Mouse (Mus musculus): ENCODE results near the gene Fam174a.

The Fam174a gene

DNA sequence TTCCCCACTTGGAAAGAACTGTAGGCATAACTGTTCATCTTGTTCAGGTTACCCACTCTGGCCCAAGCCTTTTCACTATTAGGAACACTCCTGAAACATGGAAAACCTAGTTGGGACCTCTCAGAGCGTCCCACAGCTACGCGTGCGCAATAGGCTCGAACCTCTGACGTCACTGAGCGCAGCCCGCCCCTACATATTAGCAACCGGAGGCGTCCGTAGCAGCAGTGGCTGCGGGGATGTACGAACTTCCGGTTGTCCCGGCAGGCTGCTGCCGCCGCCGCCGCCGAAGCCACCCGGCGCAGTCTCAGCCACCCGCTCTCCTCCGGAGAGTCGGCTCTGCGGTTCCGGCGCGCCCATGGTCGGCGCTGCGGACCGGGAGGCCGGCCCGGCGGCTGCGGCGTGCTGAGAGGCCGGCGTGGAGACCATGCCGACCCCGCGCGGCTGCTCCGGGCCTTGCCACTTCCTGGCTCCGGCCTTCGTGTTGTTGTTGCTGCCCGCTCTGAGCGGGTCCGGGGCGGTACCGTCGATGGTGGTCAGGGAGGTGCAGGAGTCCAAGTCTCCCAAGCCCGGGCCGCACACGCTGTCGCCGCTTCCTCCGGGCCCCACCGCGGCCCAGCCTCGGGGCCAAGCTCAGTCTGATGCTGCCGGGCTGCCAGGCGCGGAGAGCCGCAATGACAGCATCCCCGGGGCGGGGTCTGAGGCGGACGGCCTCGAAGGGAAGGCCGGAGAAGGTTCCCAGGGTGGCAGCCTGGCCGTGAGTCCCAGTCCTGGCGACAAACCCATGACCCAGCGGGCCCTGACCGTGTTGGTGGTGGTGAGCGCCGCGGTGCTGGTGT, at the start of gene Fam174a:
Fam174a (plus strand) TSS at position 231 of the 836 bp plus-strand sequence.
- DNase-seq (ENCODE audit: low spot score in 2 of 2): peak; percentile 94 to 95

DNA sequence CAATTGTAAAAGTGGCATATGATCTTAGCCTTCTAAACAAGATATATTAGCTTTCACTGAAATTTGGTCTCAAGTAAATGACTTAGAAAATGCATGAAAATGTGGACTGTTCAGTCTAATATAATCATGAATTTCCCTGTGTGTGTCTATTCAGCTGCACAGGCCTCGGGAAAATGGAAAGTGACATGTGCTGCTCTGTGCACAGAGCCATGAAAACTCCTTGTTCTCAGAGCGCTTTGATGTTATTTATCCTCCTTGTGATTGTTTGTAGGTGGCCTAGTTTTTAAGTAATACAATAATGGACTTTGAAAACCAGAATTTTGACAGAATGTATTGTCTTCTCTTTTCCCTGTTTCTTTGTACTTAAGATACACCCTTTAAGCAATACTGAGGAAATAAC, 49.6 kb upstream of the Fam174a start:
- DNase-seq (ENCODE audit: low spot score in 2 of 2): no peak

DNA sequence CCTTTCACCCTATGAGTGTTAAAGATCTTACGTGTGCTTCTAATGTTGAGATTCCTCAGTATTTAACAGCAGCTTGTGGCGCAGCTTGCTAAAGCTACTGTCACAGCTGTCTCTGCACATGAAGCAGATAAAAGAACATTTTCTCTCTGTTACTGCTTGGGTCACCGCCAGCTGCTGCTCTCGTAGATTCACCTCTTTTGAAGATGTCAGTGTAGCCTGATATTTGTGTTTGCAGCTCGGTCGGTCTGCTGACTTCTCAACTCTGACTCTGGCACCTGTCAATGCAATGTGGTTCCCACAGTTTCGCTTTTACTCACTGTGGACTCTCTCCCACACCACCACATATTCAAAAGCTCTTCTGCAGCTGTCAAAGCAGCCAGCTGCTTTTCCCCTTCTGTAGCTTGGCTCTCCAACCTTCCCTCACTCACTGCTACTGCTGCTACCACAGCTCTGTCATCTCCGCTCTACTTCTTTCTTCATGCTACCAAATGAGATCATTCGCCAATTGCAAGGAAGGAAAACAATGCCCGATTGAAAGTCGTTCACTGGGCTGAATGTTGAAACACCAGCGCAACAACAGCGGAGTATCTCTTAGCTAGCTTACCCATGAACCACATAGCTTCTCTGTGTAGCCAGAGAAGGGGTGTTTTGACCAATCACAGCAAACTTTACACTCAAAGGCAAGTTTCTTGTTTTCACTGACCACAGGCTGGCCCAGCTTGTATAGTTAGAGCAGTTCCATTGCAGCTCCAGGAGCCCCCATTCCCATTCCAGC, 45.3 kb upstream of the Fam174a start:
- DNase-seq (ENCODE audit: low spot score in 2 of 2): peak; percentile 3 to 13

DNA sequence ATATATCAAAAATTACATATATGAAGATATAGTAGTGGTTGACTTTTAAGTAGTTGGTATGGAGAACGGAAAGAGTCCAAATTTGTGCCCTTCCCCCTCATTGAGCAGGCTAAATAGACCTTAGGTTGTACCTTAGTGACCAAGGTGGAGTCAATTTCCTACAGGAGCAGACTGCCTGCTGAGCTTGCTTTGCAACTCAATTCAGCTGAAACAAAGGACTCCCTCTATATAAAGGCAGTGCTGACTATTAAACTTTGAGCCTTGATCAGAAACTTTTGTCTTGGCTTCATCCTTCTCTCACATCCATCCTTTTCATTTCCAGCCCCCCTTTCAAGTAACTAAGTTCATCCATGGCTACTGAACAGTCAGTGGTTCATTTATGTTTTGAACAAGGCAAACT, 40.1 kb upstream of the Fam174a start:
- no peak for DNase-seq (ENCODE audit: low spot score in 2 of 2)

DNA sequence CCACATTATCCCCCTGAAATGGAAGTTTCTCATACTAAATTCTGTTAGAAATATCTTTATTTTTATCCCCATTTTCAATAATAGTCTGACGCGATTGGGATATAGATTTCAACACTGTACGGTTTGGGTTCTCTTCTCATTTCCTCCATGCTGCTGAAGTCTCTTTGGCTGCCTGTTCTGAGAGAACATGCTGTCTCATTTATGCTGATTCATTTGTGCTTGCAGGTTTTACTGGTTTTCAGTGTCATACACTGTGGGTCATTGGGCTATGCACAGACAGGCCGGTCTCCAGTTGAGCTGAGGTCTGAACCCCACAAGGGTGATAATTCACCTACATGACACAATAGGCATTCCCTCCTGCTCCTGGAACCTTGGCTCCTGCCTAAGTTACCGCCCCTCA, 5.1 kb upstream of the Fam174a start:
- DNase-seq (ENCODE audit: low spot score in 2 of 2): no peak

DNA sequence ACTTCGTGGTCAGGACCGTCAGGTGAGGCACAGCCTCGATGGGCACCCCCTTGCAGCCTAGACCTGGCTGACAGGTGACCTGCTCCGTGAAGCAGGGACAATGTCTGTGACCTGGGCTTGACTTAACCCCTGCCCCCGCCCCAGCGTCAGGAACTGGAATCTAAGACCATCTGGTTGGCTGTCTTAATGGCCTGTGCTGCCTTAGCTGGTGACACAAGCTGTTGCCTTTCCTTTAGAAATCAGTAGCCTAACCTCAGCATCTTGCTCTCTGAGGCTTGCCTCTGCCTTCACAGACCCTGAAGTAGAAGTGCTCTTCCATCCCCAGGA, 769 bp downstream of the Fam174a start:
- DNase-seq (ENCODE audit: low spot score in 2 of 2): peak in 1 of 2 experiments; percentile 39

DNA sequence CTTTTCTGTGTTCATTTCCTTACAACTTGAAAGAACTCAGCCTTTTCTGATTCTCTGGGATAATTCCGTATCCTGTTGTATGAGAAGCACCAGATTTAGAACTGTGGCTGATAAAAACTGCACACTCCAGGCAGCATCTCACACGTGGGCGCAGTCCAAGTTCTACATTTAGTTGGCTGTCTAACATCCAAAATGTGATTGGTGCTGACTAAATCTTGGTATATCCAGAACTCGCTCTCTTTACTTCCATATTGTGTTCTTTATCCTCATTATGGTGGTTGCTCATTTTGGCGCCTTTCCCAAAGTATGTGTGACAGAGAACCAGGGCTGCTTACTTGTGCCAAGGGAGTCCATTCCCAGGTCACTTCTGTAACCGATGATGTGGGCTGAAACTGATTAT, 2.6 kb downstream of the Fam174a start:
- DNase-seq (ENCODE audit: low spot score in 2 of 2): peak; percentile 57 to 59

DNA sequence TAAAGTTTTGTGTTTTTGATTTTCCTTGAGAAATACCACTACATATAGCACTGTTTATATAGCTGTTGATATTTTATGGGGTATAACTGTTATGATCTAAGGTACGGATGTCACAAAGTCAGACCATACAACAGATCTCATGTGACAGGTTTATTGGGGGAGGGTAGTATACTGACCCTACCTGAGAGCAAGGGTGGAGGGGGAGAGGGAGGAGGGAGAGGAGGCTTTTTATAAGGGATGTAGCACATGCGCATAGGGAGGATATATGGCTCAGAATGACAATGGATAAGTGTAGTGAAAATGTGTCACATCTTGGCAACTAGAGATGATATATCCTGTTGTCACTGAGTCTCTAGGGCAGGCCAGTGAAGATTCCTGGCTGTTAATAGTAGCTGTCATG, 8.8 kb downstream of the Fam174a start:
- DNase-seq (ENCODE audit: low spot score in 2 of 2): no peak

DNA sequence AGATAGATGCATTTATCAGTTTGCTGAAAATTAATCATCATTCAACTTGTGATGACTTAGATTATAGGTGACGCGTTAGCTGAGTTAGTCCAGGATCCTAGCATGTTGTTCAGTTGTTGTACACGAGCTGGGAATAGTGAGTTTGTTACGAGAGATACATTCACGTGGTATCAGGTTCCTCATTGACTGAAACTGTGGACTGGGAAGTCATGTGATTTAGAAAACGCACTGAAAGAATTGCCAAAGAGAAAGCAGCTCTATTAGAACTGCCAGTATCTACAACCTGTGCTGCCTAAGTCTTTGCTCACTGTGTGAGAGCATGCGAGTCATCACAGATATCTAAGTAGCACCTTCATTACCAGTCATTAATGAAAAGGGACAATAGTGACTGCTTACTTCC, 9.6 kb downstream of the Fam174a start:
- DNase-seq (ENCODE audit: low spot score in 2 of 2): no peak

DNA sequence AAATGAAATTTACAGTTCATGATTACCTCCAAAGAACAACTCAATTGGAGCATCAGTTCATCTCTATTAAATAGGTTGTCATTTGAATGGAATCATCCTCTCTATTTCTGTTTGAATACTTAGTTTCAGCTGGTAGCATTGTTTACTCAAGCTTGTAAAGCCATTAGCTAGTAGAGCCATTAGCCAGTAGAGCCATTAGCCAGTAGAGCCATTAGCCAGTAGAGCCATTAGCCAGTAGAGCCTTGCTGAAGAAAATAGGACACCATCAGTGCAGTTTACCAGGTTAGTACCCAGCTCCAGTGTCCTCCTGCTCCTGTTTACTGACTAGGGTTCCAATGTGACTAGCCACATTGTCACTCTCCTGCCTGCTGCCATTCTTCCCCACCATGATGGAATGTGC, 13.4 kb downstream of the Fam174a start:
- DNase-seq (ENCODE audit: low spot score in 2 of 2): no peak

DNA sequence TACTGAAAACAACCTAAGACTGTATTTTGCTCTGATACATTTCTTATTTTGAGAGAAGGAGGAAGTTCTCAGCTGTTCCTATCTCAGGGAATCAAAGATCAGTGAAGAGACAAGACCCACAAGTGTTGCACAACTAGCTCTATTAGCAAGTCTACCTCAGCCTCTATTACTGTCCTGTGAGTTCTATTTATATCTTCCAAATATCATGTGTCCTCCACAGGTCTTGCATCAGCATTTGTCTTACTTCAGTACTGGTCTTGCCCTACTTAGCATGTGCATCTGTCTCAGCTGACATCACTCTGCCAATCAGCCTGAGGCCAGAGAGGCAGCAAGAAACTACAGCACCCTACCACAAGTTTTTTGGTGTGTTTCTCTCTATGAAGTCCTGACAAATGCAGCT, 26.2 kb downstream of the Fam174a start:
- DNase-seq (ENCODE audit: low spot score in 2 of 2): no peak

DNA sequence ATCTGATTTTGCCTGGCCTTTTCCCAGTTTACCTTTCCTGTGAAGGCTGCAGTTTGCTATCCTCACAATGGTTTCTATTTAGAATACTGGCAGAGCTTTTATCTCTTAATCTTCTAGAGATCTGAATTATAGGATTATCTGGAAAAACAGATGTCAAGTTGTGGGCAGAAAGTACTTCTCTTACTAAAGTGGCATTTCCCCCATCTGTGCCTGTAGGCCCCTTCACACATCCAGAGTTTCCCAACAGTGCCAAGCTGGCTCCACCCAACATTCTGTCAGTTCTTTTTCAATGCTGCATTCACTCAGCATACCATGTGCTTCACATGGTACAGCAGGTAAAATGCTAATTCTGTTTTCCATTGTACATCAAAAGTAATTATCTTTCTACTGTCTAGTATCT, 28.8 kb downstream of the Fam174a start:
- DNase-seq (ENCODE audit: low spot score in 2 of 2): peak; percentile 40 to 60

DNA sequence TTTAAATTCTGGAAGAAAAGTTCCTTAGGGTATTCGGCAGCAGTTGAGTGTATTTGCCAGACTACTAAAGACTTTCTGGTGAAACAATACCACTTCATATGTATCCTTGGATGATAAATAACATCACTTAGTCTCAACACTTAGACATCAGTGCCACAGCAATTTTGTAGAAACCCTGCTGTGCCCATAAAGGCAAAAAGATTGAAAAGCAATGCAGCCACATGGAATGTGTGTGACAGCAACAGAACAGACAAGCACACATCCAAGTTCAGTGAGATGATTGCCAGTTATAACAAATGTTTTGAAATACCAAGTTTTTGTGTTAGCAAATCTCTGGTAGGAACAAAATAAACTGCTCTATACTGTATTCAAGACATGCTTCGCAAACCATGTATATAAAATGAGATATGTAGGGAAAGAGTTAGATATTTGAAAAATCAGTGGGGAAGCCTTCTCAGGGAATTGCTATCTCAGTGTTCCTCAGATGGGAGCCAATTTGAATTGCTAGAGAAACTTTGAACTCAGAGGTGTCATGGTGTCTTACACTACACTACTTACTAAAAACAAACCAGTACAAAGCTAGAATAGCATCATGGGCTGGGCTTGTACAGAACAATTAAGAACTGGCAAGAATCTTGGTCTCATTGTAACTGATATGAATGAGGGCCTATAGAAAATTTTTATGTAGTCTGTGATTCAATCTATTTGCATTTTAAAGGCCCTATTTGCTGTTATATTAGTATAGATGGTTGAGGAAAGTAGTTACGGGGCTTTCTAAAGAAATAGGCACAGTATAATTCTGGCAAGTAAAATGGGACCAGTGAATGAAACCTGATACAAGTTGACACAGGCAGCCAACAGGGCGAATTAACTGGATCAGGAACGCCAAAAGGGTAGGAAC, 30.4 kb downstream of the Fam174a start:
- no peak for DNase-seq (ENCODE audit: low spot score in 2 of 2)

DNA sequence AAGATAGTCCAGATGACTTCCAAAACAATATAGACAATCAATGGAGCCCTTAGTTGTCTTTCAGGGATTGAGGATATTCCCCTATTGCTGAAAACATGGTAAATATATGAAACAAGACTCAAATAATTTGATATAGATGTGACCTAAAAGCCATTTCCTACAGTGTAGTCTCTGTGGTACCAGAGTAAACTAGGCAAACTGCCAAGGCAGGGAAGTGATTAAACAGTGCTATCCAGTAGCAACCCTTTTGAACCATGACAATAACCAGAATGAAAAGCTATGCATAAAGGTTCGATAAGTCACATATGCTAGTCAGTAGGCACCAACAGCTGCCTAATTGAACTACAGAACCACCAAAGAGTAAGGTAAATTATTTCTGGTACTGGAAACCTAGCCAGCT, 40.7 kb downstream of the Fam174a start:
- DNase-seq (ENCODE audit: low spot score in 2 of 2): no peak

DNA sequence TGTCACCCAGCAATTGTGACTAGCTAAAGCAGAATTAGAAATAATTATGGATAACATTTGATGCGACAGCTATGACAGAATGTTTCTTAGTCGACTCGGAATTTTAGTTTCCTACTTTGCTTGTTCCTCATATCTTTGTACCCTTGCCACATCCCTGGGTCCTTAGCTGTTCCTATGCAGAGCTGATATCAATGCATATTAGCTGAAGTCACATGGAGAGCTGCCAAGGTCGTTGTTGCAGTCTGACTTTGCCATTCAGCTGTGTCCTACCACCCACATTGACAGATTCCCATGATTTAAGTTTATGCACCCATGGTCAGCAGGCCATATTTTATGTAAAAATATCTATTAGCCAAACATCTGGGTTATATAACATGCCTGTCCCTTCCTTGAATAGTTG, 43.5 kb downstream of the Fam174a start:
- no peak for DNase-seq (ENCODE audit: low spot score in 2 of 2)

DNA sequence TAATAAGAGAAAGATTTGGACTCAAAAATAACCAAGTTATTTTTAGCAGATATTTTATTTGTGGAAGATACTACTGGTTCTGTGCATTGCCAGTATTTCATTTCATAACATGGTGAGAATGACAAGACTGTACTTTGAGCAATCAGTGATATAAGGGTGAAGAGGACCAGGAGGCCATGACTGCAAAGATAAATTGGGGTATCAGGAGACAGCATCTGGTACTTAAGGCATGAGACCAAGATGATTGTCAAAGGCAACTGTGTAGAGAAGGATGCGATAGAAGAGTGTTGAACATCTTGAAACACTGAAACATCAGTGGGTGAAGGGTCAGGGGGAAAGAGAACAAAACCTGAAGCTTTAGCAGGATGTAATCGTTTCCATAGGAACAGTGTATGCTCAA, 50.3 kb downstream of the Fam174a start:
- no peak for DNase-seq (ENCODE audit: low spot score in 2 of 2)

DNA sequence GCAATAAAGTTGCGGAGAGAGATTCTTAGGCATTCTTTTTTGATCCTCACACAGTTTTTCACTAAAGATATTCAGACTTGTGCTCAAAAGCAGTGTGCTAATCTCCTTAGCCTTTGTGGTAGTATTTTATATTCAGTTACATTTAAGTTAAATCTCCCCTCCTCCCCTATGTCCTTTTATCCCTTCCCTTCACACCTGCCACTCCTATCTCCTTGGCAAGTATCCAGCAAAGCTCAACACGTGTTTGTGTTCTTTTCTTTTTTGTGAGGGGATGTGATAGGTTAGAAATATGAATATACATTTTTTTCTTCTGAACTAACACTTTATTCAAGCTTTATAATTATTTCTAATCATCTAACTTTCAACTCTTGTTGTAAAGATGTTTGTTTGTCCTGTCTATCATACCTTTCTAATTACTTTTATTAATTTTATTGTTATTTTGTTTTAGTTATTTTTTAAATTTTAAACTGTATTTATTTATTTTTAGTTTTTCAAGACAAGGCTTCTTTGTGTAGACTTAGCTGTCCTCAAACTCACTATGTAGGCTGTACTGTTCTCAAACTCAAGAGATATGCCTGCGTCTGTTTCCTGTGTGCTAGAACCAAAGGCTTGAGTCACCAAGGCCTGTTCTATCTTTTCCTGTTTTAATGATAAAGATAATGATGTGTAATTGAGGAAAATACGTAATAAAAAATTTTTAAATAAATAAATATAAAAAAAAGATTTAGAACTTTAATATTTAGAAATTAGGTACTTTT, 53.4 kb downstream of the Fam174a start:
- DNase-seq (ENCODE audit: low spot score in 2 of 2): no peak

DNA sequence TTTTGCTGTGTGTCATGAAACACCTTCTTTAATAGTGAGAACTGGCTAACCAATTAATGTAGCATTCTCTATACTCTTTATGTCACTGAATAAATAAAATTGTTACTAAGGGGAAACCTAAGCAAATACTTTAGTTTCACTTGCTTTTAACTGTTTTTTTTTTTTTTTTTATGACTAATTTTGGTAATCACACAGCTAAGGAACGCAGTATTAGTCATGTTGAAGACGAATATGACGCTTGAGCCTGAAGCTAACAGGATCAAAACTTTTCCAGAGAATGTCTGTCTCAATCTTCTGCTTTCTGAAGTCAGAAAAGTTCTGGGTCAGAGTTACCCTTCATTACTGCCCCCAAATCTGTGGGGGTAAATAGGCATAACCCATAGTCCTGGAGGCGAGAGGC, 54.3 kb downstream of the Fam174a start:
- no peak for DNase-seq (ENCODE audit: low spot score in 2 of 2)

DNA sequence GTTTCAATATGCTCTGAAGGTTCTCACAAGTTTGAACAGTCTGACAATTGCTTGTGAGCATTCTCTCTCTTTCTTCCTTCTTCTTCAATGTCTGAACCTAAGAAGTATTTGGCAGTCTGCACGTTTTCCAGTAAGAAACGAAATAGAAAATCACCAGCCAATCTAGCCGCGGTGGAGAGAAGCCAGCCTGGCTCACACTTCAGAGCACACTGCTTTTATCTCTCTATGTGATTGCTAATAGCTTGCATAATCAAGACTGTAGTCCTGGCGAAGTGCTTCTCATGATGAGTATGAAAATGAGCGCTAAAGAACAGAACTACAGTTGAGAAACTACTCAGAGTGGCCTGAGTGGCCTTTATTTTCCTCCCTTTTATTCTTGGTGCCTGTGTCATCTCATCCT, 62.0 kb downstream of the Fam174a start:
- DNase-seq (ENCODE audit: low spot score in 2 of 2): no peak

DNA sequence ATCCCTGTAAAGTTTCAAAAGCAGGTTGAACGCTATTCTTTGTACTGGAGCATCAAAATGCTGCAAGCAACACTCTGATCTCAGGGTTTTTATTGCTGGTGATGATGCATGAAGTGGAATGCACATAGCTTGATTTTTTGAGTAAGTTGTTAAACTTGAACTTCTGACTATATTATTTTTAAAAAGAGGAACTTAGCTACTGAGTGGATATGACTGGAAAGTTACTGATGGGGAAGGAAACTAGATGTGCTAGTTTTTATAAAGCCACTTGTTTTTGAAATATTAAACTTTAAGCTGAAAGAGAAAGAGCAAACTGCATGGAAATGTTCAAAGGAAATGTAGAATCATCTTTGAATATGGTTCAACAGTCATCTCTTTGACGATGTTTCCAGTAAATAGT, 67.6 kb downstream of the Fam174a start:
- DNase-seq (ENCODE audit: low spot score in 2 of 2): no peak
